Mouse (Mus musculus) brain, embryonic 14.5 days (tissue): ENCODE measurements at regions not wholly inside any gene's neighbourhood (a gene's known extent, or its start where the extent isn't known, plus 50 kb on each side); places are given as distances from the start of the nearest gene placed in this dataset.

Experiments
- CTCF ChIP-seq: fragments of 200-500 bp; IDR thresholded peaks from 2 replicates; pipeline ENCODE4 v1.5.1; 2012; ENCODE audit warnings: inconsistent platforms, mild to moderate bottlenecking, moderate library complexity, borderline replicate concordance; ENCODE audit not compliant: insufficient read depth, insufficient read length; ENCODE audit errors: extremely low read depth
- POLR2A ChIP-seq: fragments of 200-500 bp; IDR thresholded peaks from 2 replicates; pipeline ENCODE4 v1.6.1; 2012; ENCODE audit warnings: mild to moderate bottlenecking, inconsistent platforms, borderline replicate concordance; ENCODE audit not compliant: poor library complexity, insufficient read depth, insufficient read length, severe bottlenecking; ENCODE audit errors: extremely low read depth

DNA sequence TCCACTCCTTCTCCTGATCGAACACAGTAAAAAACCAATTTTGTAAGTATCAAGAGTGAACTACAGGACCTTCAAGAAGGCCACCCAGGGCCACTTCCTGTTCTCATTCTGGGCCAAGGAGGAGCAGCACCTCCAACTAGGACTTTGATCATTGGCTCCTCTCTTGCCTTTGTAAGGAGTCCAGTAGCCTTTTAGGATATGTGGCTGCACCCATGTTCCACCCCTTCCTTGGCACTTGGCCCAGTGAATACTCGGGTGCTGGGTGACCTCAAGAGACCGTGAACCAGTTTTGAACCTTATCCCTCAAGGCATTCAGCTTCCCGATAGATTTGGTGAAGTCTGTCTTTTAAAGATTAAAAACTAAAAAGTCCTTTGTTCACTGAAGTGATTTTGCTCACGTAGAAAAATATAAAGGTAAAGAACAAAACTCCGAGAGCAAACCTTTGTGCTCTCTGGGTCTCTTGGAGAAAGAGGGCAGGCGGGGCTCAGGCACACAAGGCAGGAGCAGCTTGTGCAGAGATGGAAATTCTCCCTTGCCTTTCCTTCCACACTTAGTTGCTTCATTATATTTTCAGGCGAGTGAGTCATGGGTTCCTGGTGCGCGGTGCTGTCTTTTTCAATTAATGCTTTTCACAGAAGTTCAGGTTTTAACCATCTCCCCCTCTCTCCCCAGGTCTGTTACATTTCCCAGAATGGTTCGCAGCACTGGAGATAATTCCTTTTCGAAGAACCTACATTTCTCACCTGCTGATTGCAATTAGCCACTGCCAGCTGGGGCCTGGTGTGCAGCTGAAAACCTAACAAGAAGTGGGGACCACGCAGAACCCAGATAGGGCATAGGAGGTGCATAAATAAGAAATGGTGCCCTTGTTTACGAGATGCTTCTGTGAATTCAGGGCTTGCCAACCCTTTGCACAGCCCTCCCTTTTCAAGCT lies 196.6 kb downstream of the Mid1ip1 start:
- TF ChIP-seq POLR2A (no peak), CTCF (no peak)
